Mouse (Mus musculus) neutrophil, adult 5-6 weeks (primary cell): ENCODE data around the gene Ftl1. TPM values are rescaled to one million over a fixed set of nuclear protein-coding genes. Genes with fewer than 3 reads are reported as not detected.

Source experiments
- ATAC-seq: fragments of 151-379, 151-347 bp; 2 replicates; pipeline ENCODE4 v1.8.0; 2017; ENCODE audit warnings: mild to moderate bottlenecking, moderate TSS enrichment; ENCODE audit not compliant: insufficient number of reproducible peaks, poor library complexity, low FRiP score, severe bottlenecking; ENCODE audit errors: extremely low read depth
- total RNA-seq: library from RNA; stranded (forward); fragments of 200-1000 nt; gene quantifications from 2 replicates; pipeline ENCODE4 v1.2.3, GENCODE M21; 2017

The Ftl1 gene
- total RNA-seq, 1 experiment from 2014 or later, result 1,339 TPM

GRCm38 (mm10) chr7:45420615-45420919 is 39.1 kb downstream of the Ftl1 start, which contains the start of gene Lhb:
TSS of gene Lhb (plus strand) at chr7:45420820.
- no peak for ATAC-seq

GRCm38 (mm10) chr7:45419859-45420614 is 39.6 kb downstream of the Ftl1 start:
- no peak for ATAC-seq

- ATAC-seq, result no peak
Observed at GRCm38 (mm10) chr7:45417962-45418492, 41.7 kb downstream of the Ftl1 start.

- ATAC-seq, result no peak
Observed at GRCm38 (mm10) chr7:45415636-45416035, 44.0 kb downstream of the Ftl1 start.

- no peak for ATAC-seq
Observed at GRCm38 (mm10) chr7:45414740-45415224, 44.9 kb downstream of the Ftl1 start.

- ATAC-seq, result no peak
Observed at GRCm38 (mm10) chr7:45413864-45414739, 45.6 kb downstream of the Ftl1 start.

- no peak for ATAC-seq
Observed at GRCm38 (mm10) chr7:45413113-45413863, 46.4 kb downstream of the Ftl1 start, which contains the start of gene Ntf5. TSS of gene Ntf5 (plus strand) at chr7:45413695.

GRCm38 (mm10) chr7:45412421-45412820 is 47.3 kb downstream of the Ftl1 start:
- no peak for ATAC-seq

GRCm38 (mm10) chr7:45409497-45410163 is 50.1 kb downstream of the Ftl1 start:
- ATAC-seq, result no peak

- no peak for ATAC-seq
Observed at GRCm38 (mm10) chr7:45408949-45409348, 50.7 kb downstream of the Ftl1 start.

- no peak for ATAC-seq
Observed at GRCm38 (mm10) chr7:45408351-45408750, 51.3 kb downstream of the Ftl1 start.

Other genes with a start within 250 kb of the Ftl1 start
- gene Dkkl1, start 247.7 kb downstream of the Ftl1 start, total RNA-seq, result 1.6 and 2.8 TPM in 2 replicates
- not detected in 2 replicates for gene Tead2, start 244.1 kb downstream of the Ftl1 start, total RNA-seq
- 602 and 650 TPM in 2 replicates for gene Cd37, start 220.8 kb downstream of the Ftl1 start, total RNA-seq
- gene Slc6a16, start 218.8 kb downstream of the Ftl1 start, total RNA-seq, result 0.12 TPM in 1 of 2 replicates, not detected in the other
- not detected in 2 replicates for gene Slc6a21, start 182.4 kb downstream of the Ftl1 start, total RNA-seq
- gene Trpm4, start 126.1 kb downstream of the Ftl1 start, total RNA-seq, result 2.6 and 5.2 TPM in 2 replicates
- not detected in 2 replicates for gene Hrc, start 124.6 kb downstream of the Ftl1 start, total RNA-seq
- not detected in 2 replicates for gene Ppfia3, start 92.9 kb downstream of the Ftl1 start, total RNA-seq
- 0.70 TPM in 1 of 2 replicates, not detected in the other for gene Lin7b, start 89.3 kb downstream of the Ftl1 start, total RNA-seq
- 502 and 563 TPM in 2 replicates for gene Snrnp70, start 64.1 kb downstream of the Ftl1 start, total RNA-seq
- gene Kcna7, start 54.2 kb downstream of the Ftl1 start, total RNA-seq, result not detected in 2 replicates
- gene Ntf5, start 46.2 kb downstream of the Ftl1 start, total RNA-seq, result not detected in 2 replicates
- not detected in 2 replicates for gene Lhb, start 39.1 kb downstream of the Ftl1 start, total RNA-seq
- 9.9 and 14.6 TPM in 2 replicates for gene Gys1, start 25.0 kb downstream of the Ftl1 start, total RNA-seq
- 37.8 and 44.6 TPM in 2 replicates for gene Ruvbl2, start 21.8 kb downstream of the Ftl1 start, total RNA-seq
- gene Bax, start 7.0 kb upstream of the Ftl1 start, total RNA-seq, result 31.1 and 37.9 TPM in 2 replicates
- not detected in 2 replicates for gene Tulp2, start 22.0 kb upstream of the Ftl1 start, total RNA-seq
- gene Gm45808, start 26.9 kb upstream of the Ftl1 start, total RNA-seq, result not detected in 2 replicates
- 3.1 and 3.7 TPM in 2 replicates for gene Dhdh, start 28.9 kb upstream of the Ftl1 start, total RNA-seq
- 90.4 and 101 TPM in 2 replicates for gene Nucb1, start 50.5 kb upstream of the Ftl1 start, total RNA-seq
- 288 and 364 TPM in 2 replicates for gene Ppp1r15a, start 66.4 kb upstream of the Ftl1 start, total RNA-seq
- 1.3 and 1.6 TPM in 2 replicates for gene Plekha4, start 66.4 kb upstream of the Ftl1 start, total RNA-seq
- 0.37 TPM in 1 of 2 replicates, not detected in the other for gene Hsd17b14, start 95.0 kb upstream of the Ftl1 start, total RNA-seq
- gene Bcat2, start 110.3 kb upstream of the Ftl1 start, total RNA-seq, result 14.9 and 17.3 TPM in 2 replicates
- gene Fgf21, start 155.6 kb upstream of the Ftl1 start, total RNA-seq, result not detected in 2 replicates
- not detected in 2 replicates for gene Fut1, start 157.4 kb upstream of the Ftl1 start, total RNA-seq
- not detected in 2 replicates for gene Izumo1, start 161.9 kb upstream of the Ftl1 start, total RNA-seq
- 2.4 and 2.8 TPM in 2 replicates for gene Rasip1, start 167.6 kb upstream of the Ftl1 start, total RNA-seq
- gene Mamstr, start 180.1 kb upstream of the Ftl1 start, total RNA-seq, result 1.0 TPM in 1 of 2 replicates, not detected in the other
- gene Fut2, start 206.5 kb upstream of the Ftl1 start, total RNA-seq, result 0.25 and 0.35 TPM in 2 replicates
- not detected in 2 replicates for gene Ntn5, start 224.1 kb upstream of the Ftl1 start, total RNA-seq
- 0.23 TPM in 1 of 2 replicates, not detected in the other for gene Sec1, start 234.5 kb upstream of the Ftl1 start, total RNA-seq
- not detected in 2 replicates for gene Car11, start 240.0 kb upstream of the Ftl1 start, total RNA-seq
- 12.1 and 18.4 TPM in 2 replicates for gene Dbp, start 245.2 kb upstream of the Ftl1 start, total RNA-seq